Mouse (Mus musculus): Measurements from ENCODE around the gene Tekt3.

The Tekt3 gene

DNA sequence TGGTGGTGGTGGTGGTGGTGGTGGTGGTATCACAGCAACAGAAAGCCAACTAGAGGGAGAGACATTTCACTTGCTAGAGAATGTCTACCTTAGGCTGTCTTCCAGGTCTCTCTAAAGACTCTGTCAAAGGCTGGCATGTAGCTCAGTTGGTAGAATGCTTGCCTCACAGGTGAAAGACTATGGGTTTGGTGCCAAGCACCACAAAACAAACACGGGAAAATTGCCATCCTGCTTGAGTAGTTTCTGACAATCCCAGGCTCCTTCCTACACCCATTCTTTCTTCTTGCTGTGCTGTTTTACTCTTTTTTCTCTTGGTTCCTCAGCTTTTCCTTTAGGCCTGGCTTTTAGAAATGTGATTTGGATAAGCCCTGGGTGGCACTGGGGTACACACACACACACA is 5.1 kb downstream of the Tekt3 start:
- no peak for DNase-seq

DNA sequence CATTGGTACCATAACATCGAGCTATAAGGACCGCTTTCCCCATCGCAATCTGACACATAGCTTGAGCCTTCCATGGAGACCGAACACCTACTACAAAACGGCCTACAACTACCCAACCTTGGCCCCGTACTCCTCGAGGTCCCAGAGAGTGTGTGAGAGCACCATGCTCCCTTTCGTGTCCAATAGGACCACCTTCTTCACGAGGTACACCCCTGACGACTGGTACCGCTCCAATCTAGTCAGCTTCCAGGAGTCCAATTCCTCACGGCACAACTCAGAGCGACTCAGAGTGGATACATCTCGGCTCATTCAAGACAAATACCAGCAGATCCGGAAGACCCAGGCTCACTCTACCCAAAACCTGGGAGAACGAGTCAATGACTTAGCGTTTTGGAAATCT is 8.6 kb downstream of the Tekt3 start:
- DNase-seq: no peak

GRCm38 (mm10) chr11:63084536-63084935 is 23.1 kb downstream of the Tekt3 start:
- no peak for DNase-seq

DNA sequence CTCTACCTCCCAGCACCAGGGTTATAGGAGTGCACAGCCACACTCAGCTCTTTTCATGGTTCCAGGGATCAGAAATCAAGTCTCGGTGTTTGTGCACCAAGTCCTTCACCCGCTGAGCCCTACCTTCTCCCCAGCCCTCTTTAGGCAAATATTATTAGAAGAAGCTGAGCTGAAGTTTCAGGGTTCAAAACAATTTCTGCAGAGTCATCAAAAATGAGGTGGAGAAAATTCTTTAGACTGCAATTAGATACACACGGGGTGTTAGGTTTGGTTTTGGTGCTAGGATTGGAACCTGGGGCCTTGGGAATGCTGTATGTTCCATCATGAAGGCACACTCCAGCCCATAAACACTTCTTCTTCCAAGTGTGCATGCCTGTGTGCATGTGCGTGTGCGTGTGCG is 27.2 kb downstream of the Tekt3 start:
- no peak for DNase-seq

GRCm38 (mm10) chr11:63090210-63090609 is 28.8 kb downstream of the Tekt3 start:
- DNase-seq: peak; percentile 71

- no peak for DNase-seq
Observed at GRCm38 (mm10) chr11:63090986-63091385, 29.5 kb downstream of the Tekt3 start.

DNA sequence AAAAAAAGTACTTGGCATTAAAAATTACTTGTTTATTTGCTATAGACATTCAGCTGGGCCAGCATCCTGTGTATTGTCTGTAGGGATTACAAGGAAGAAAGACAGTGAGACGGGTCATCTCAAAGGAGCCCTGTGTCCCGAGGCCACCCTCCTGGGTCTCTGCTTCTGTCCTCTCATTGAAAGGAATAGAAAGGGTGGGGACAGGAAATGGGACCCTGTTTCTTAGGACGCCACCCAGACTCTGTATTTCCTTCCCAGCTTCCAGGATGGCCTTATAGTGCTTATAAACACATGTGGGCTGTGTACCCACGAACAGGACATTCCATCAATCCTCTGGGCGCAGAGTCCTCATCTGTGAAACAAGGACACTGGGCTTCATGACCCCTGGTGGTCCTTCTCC is 30.8 kb downstream of the Tekt3 start:
- DNase-seq: peak; percentile 66

- peak; percentile 32 for DNase-seq
Observed at GRCm38 (mm10) chr11:63093601-63094000, 32.1 kb downstream of the Tekt3 start.

DNA sequence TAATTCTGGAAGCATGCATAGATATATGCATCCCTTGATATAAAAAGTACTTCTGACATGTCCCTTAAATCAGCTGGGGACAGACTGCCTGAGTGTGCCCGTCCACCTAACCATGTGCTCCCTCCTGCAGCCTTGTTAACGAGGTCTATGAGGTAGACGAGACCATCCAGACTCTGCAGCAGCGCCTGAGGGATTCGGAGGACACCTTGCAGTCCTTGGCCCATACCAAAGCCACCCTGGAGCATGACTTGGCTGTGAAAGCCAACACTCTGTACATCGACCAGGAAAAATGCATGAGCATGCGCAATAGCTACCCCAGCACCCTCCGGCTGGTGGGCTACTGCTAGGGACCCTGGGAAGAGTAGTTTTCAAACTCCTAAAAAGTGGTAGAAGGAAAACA is 33.0 kb downstream of the Tekt3 start:
- no peak for DNase-seq

DNA sequence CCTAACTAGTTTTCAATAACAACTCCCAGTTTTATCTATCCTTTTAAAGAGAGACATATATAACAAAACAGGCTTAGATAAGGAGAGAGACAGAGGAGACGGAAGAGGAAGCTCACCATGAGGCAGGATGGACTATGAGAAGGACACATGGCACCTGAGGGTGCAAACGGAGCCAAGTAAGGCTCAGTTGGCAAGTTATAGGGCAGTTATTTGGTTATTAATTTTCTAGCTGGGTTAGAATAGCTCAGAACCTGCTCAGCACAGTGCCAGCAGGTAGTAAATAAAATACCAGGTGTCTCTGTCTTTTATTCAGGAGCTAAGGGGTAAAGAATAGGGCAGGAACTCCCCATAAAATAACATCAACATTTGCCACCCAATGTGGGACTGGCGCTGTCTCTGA is 36.6 kb downstream of the Tekt3 start:
- no peak for DNase-seq

- DNase-seq: no peak
Observed at GRCm38 (mm10) chr11:63099390-63099789, 37.9 kb downstream of the Tekt3 start.

DNA sequence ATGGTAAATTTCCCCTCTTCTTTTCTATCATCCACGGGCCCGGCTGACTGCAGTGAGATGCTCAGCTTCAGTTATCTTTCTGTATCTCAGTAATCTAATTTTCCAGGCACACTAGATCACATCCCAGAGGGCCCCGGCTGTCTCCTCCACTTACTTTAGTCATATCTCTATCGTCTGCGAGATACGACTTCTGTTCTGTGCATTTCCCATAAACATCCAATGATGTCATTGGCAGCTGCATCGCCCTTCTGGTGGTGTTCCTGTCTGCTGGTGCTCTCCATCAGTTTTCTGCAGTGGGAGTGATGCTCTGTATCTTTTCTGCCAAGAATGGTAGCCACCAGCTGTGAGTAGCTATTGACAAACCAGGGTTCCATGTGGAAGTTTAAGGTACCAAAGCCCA is 41.8 kb downstream of the Tekt3 start:
- DNase-seq: no peak

GRCm38 (mm10) chr11:63104026-63104425 is 42.6 kb downstream of the Tekt3 start:
- DNase-seq: no peak

- DNase-seq: no peak
Observed at GRCm38 (mm10) chr11:63109230-63109775, 47.8 kb downstream of the Tekt3 start.

GRCm38 (mm10) chr11:63110329-63110728 is 48.9 kb downstream of the Tekt3 start:
- no peak for DNase-seq

- DNase-seq: peak; percentile 83
Observed at GRCm38 (mm10) chr11:63114807-63115641, 53.6 kb downstream of the Tekt3 start.

DNA sequence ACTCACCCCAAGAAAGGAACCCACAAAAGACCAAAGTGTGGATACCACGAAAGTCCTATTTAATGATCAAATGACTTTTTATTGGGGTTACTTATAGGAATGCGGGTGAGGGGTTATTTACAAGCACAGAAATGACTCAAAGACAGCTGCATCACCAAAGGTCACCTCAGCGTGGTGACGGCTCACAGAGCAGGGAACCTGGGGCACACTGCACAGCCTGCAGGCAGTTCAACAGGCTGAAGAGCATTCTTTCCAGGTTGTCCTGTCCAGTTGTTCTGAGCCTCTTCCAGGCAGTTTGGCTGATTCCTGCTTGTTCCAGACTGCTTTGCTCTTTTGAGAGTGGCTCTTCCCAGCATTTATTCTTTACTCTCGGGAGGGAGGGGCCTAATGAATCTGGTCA is 55.2 kb downstream of the Tekt3 start:
- DNase-seq: no peak

DNA sequence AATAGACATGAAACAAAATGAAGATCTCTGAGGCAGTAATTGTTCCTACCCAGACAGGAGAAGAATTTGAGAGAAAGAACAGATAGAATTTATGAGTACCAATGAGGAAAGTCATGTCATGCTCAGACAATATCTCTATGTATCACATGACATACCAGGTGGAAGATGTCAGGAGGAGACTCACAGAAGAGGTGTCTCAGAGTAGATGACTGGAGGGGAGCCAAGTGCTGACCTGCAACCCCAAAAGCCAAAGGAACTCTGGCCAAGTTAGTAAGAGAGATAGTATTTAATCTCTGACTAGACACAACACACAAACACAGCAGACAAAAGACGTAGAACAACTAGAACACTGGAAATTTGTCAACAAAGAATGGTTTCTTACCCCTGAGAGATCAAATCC is 55.8 kb downstream of the Tekt3 start:
- DNase-seq: no peak

DNA sequence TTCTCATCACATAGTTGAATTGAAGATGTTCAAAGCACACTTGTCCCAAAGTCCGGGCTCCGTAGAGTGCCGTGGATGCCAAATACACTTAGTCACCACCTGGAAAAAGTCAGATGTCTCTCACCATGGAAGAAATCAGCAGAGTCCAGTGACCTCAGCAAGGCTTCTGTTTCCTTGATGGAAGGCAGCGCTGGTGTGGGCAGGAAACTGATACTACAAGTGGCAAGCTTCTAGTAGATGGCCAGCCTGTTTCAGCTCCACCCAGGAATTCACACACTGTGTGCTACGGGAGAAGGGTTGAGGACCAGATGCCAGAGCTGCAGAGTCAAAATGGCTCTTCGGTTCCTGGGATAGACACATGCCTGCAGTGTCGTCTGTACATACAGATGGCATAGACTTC is 58.3 kb downstream of the Tekt3 start:
- DNase-seq: no peak

DNA sequence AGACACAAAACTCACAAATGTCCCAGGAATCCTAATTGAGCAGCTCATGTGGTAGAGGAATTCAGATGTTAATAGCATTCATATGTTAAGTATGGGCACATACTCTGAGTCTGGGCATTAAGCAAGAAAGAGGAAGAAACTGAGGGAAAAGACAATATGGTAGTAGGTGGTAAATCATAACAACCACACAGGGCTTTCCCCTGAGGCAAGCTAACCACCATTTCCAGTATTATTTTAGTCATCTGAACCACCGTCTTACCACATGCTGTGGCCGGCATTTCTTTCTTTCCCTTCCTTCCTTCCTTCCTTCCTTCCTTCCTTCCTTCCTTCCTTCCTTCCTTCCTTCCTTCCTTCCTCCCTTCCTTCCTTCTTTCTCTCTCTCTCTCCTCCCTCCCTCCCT is 60.8 kb downstream of the Tekt3 start:
- DNase-seq: no peak

- no peak for DNase-seq
Observed at GRCm38 (mm10) chr11:63122776-63123350, 61.4 kb downstream of the Tekt3 start.

DNA sequence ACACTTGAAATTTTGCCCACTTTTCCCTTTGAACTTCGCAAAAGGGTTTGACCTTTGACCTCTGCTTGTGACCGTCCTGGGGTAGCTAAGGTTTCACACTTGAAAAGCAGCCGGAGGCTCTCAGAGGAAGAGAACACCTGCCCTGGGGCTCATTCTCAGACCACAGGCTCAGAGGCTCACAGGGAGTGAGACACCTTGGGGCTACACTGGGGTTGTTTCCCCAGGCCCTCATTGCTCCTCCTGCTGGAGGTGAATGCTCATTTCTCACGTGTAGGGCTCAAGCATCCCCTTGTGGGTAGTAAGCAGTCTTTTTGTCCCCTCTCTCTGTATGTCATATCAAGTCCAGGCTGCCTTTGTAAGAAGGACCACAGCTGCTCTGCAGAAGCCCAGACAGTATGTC is 62.9 kb downstream of the Tekt3 start:
- DNase-seq: no peak

GRCm38 (mm10) chr11:63125832-63126456 is 64.5 kb downstream of the Tekt3 start:
- DNase-seq: peak; percentile 58

GRCm38 (mm10) chr11:63126976-63127375 is 65.5 kb downstream of the Tekt3 start:
- DNase-seq: no peak

All from lung, postnatal 10 days (tissue).